Mouse (Mus musculus): Measurements from ENCODE around the gene Nav3.

DNA sequence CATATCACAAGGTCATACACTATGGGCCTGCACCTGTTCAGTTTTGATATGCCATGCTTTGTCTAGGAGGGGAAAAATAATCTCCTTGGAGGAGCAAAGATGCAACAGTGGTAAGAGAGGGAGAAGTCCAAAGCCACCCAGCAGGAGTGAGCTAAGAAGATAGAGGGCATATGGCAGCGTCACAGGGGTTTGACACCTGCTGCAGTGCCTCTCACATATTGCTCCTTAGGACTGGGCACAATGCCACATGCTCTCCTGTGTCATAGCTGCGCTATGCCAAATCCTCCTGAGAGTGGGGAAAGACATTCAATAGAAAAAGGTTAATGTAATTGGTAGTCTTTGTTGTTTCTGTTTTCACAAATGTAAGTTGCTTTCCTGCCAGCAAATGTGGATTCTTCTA is 714.3 kb downstream of the Nav3 start:
- TF ChIP-seq POLR2A (IDR thresholded peaks at IDR 0.05; ENCODE audit: control insufficient read depth in 1 of 2, insufficient read depth in 1 of 2, low read depth in 1 of 2, low read length in 2 of 2, poor library complexity in 1 of 2) = no peak
- no peak for TF ChIP-seq MAX (IDR thresholded peaks at IDR 0.05; ENCODE audit: low read length)
- no peak for TF ChIP-seq RAD21 (IDR thresholded peaks at IDR 0.05; ENCODE audit: low read depth, low read length)
- TF ChIP-seq GATA1 (IDR thresholded peaks at IDR 0.05; ENCODE audit: low read depth, low read length) = no peak
- no peak for TF ChIP-seq ZKSCAN1 (IDR thresholded peaks at IDR 0.05; ENCODE audit: low read depth, low read length)
- no peak for TF ChIP-seq CTCF (IDR thresholded peaks at IDR 0.05 in 2 of 3, conservative IDR thresholded peaks at IDR 0.05 in 1 of 3; ENCODE audit: control insufficient read depth in 1 of 3, insufficient read depth in 1 of 3, low read depth in 2 of 3, low read length in 3 of 3, poor library complexity in 1 of 3, severe bottlenecking in 1 of 3)
- TF ChIP-seq MAZ (IDR thresholded peaks at IDR 0.05; ENCODE audit: low read depth, low read length) = no peak

Measured in MEL (cell line).